ENCODE assay signal across 8 mouse cellular contexts in the genomic region with DNA sequence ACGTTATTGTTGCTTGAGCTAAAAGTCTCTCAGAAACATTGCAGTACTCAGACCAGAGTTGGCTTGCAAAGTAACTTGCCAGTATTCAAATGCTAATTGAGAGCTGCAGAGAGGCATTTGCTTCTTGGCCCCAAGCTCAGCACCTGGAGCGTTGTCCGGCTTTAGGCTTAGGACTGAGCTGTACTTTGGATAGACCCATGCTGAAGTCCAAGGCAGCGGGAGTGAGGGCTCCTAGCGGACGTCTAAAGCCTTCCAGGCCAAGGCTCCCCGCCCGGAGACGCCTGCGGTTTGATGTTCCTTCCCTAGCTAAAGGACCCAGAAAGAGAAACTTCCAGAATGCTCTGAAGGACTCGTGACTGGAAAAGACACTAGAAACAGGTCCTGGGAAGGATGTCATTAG. TPM values are rescaled to one million over a fixed set of nuclear protein-coding genes. Genes with fewer than 3 reads are reported as not detected.
A peak's percentile ranks its signal among the peaks of the same experiment; 100 is the strongest.
DNase-seq lines count a peak whose midpoint lies in the region; ATAC-seq and TF ChIP-seq lines count a peak whose summit lies in the region.

No protein-coding gene starts in this region.

- ATAC-seq in heart, embryonic 14.5 days (ENCODE audit: insufficient number of reproducible peaks, insufficient read depth, low FRiP score, low read depth), result no peak
- no peak for ATAC-seq in embryonic facial prominence, embryonic 11.5 days (replicated peaks; ENCODE audit: insufficient number of reproducible peaks, low FRiP score, low TSS enrichment, low read depth)
- ATAC-seq in midbrain, embryonic 14.5 days (ENCODE audit: low FRiP score, low TSS enrichment), result no peak

- H3K4me2 ChIP-seq in heart, embryonic 14.5 days (ENCODE audit: low read length), result peak overlapping the region; percentile 67
- no peak overlapping the region for H3K4me2 ChIP-seq in embryonic facial prominence, embryonic 11.5 days (ENCODE audit: low read depth, low read length)
- H3K4me2 ChIP-seq in midbrain, embryonic 14.5 days (ENCODE audit: low read length), result peak overlapping the region; percentile 51; the same call in 1 of the 2 replicates

- intact Hi-C loops in heart, postnatal 10 days (cut with DNase I), result no loop called here

- WGBS in heart, embryonic 14.5 days, result 2% methylated on average over 11 of the region's 11 CpGs
- 1% methylated on average over 11 of the region's 11 CpGs for WGBS in embryonic facial prominence, embryonic 11.5 days
- WGBS in midbrain, embryonic 14.5 days, result 2% methylated on average over 11 of the region's 11 CpGs
- 3% methylated on average over 11 of the region's 11 CpGs for WGBS in thymus, adult 2 months

- no peak for TF ChIP-seq POLR2A in thymus, adult 2 months (IDR thresholded peaks at IDR 0.05; ENCODE audit: control insufficient read depth, extremely low read depth, insufficient read depth, low read length, poor library complexity)

- peaks cover 64% of the 10 kb centered on the region for H3K27me3 ChIP-seq in heart, embryonic 14.5 days (ENCODE audit: control insufficient read depth, insufficient read depth, low read length)
- peaks cover 40% of the 10 kb centered on the region for H3K27me3 ChIP-seq in embryonic facial prominence, embryonic 11.5 days (ENCODE audit: control insufficient read depth, insufficient read depth, low read length)
- peaks cover 51% of the 10 kb centered on the region for H3K27me3 ChIP-seq in midbrain, embryonic 14.5 days (ENCODE audit: control insufficient read depth, insufficient read depth, low read length)
- H3K27me3 ChIP-seq in thymus, adult 2 months (ENCODE audit: control insufficient read depth, insufficient read depth, low read length), result peaks cover 31% of the 10 kb centered on the region; the same call in 1 of the 2 replicates

- no peak overlapping the region for H3K9ac ChIP-seq in heart, embryonic 14.5 days (ENCODE audit: low read length)
- no peak overlapping the region for H3K9ac ChIP-seq in embryonic facial prominence, embryonic 11.5 days (replicated peaks; ENCODE audit: low read length)
- no peak overlapping the region for H3K9ac ChIP-seq in midbrain, embryonic 14.5 days (replicated peaks; ENCODE audit: low read length)

- no peak for TF ChIP-seq CTCF in thymus, adult 2 months (IDR thresholded peaks at IDR 0.05; ENCODE audit: borderline replicate concordance, control insufficient read depth, extremely low read depth, insufficient read depth, low read length, poor library complexity)

- DNase-seq in heart, postnatal 10 days, result no peak
- DNase-seq in embryonic facial prominence, embryonic 11.5 days (ENCODE audit: low spot score), result peak; percentile 62
- peak; percentile 35 to 50 for DNase-seq in kidney, adult 8-10 months
- peak; percentile 40 for DNase-seq in midbrain, embryonic 14.5 days
- DNase-seq in thymus, postnatal 4 days, result no peak
- no peak for DNase-seq in thymus, adult 2 months
- no peak for DNase-seq in cerebellum, adult 18-20 months

- H3K36me3 ChIP-seq in heart, embryonic 14.5 days (ENCODE audit: control insufficient read depth, insufficient read depth, low read length), result no peaks in the 10 kb centered on the region
- no peaks in the 10 kb centered on the region for H3K36me3 ChIP-seq in embryonic facial prominence, embryonic 11.5 days (replicated peaks; ENCODE audit: control insufficient read depth, insufficient read depth, low read depth, low read length)
- no peaks in the 10 kb centered on the region for H3K36me3 ChIP-seq in midbrain, embryonic 14.5 days (ENCODE audit: control insufficient read depth, insufficient read depth, low read length)
- no peaks in the 10 kb centered on the region for H3K36me3 ChIP-seq in thymus, adult 2 months (ENCODE audit: control insufficient read depth, insufficient read depth, low read length)

- H3K4me3 ChIP-seq in heart, embryonic 14.5 days (ENCODE audit: control insufficient read depth in 1 of 2, insufficient read depth in 1 of 2, low read depth in 1 of 2, low read length in 2 of 2), result no peak overlapping the region
- peak overlapping the region; percentile 27; the same call in 1 of the 2 replicates for H3K4me3 ChIP-seq in embryonic facial prominence, embryonic 11.5 days (ENCODE audit: low read depth, low read length)
- no peak overlapping the region for H3K4me3 ChIP-seq in midbrain, embryonic 14.5 days (replicated peaks; ENCODE audit: low read depth, low read length)
- no peak overlapping the region for H3K4me3 ChIP-seq in thymus, adult 2 months (ENCODE audit: control insufficient read depth, insufficient read depth, low read length)

- 0 out of 2 replicates have a peak, but pooled peaks cover 3% of the 10 kb centered on the region for H3K9me3 ChIP-seq in heart, embryonic 14.5 days (ENCODE audit: control insufficient read depth, low read length)
- no peaks in the 10 kb centered on the region for H3K9me3 ChIP-seq in embryonic facial prominence, embryonic 11.5 days (replicated peaks; ENCODE audit: control insufficient read depth, low read length)
- no peaks in the 10 kb centered on the region for H3K9me3 ChIP-seq in midbrain, embryonic 14.5 days (ENCODE audit: control insufficient read depth, low read length)

- no peak overlapping the region for H3K27ac ChIP-seq in heart, embryonic 14.5 days (replicated peaks in 1 of 2; ENCODE audit: control insufficient read depth in 1 of 2, insufficient read depth in 1 of 2, low read depth in 2 of 2, low read length in 2 of 2)
- no peak overlapping the region for H3K27ac ChIP-seq in embryonic facial prominence, embryonic 11.5 days (replicated peaks; ENCODE audit: low read depth, low read length)
- H3K27ac ChIP-seq in midbrain, embryonic 14.5 days (replicated peaks; ENCODE audit: low read depth, low read length), result no peak overlapping the region
- no peak overlapping the region for H3K27ac ChIP-seq in thymus, adult 2 months (ENCODE audit: control insufficient read depth, insufficient read depth, low read length)

- H3K4me1 ChIP-seq in heart, embryonic 14.5 days (ENCODE audit: control insufficient read depth in 2 of 2, insufficient read depth in 2 of 2, low read length in 2 of 2), result peaks cover 5 to 8% of the 10 kb centered on the region in 2 experiments
- peaks cover 5% of the 10 kb centered on the region; the same call in 1 of the 2 replicates for H3K4me1 ChIP-seq in embryonic facial prominence, embryonic 11.5 days (ENCODE audit: control insufficient read depth, insufficient read depth, low read length)
- 0 out of 2 replicates have a peak, but pooled peaks cover 4% of the 10 kb centered on the region for H3K4me1 ChIP-seq in midbrain, embryonic 14.5 days (ENCODE audit: control insufficient read depth, insufficient read depth, low read length)
- no peaks in the 10 kb centered on the region; the same call in 1 of the 2 replicates for H3K4me1 ChIP-seq in thymus, adult 2 months (replicated peaks; ENCODE audit: control insufficient read depth, insufficient read depth, low read length)

RNA-seq across cellular contexts. Expression of a gene that starts 1.4 kb away (rescaled TPM):
- polyA plus RNA-seq in heart, embryonic 14.5 days (2014; fragmentation: Nextera tagmentation; extraction: Ambion mirVana), result not detected in 2 replicates
- not detected for total RNA-seq in heart, postnatal 10 days (2021)
- 0.11 and 0.52 TPM in 2 replicates for polyA plus RNA-seq in embryonic facial prominence, embryonic 11.5 days (2014; fragmentation: Nextera tagmentation; extraction: Ambion mirVana)
- 0.30 and 0.55 TPM in 2 replicates for polyA plus RNA-seq in midbrain, embryonic 14.5 days (2014; fragmentation: Nextera tagmentation; extraction: Ambion mirVana)
- 0.59 and 1.1 TPM in 2 replicates for polyA plus RNA-seq in thymus, adult 2 months (2012; rRNA removed)

RNA-seq across cellular contexts. Expression of a gene that starts 8.1 kb away (rescaled TPM):
- 55.5 and 57.7 TPM in 2 replicates for polyA plus RNA-seq in heart, embryonic 14.5 days (2014; fragmentation: Nextera tagmentation; extraction: Ambion mirVana)
- total RNA-seq in heart, postnatal 10 days (2021), result 10 to 100 TPM; 58.7 to 59.8 TPM
- polyA plus RNA-seq in embryonic facial prominence, embryonic 11.5 days (2014; fragmentation: Nextera tagmentation; extraction: Ambion mirVana), result 78.7 and 80.5 TPM in 2 replicates
- 49.5 and 57.1 TPM in 2 replicates for polyA plus RNA-seq in midbrain, embryonic 14.5 days (2014; fragmentation: Nextera tagmentation; extraction: Ambion mirVana)
- 69.1 and 72.0 TPM in 2 replicates for polyA plus RNA-seq in thymus, adult 2 months (2012; rRNA removed)

RNA-seq across cellular contexts. Expression of a gene that starts 24.9 kb away (rescaled TPM):
- 51.1 and 57.8 TPM in 2 replicates for polyA plus RNA-seq in heart, embryonic 14.5 days (2014; fragmentation: Nextera tagmentation; extraction: Ambion mirVana)
- total RNA-seq in heart, postnatal 10 days (2021), result 10 to 100 TPM; 61.0 to 65.9 TPM
- polyA plus RNA-seq in embryonic facial prominence, embryonic 11.5 days (2014; fragmentation: Nextera tagmentation; extraction: Ambion mirVana), result 64.1 and 64.2 TPM in 2 replicates
- 122 and 125 TPM in 2 replicates for polyA plus RNA-seq in midbrain, embryonic 14.5 days (2014; fragmentation: Nextera tagmentation; extraction: Ambion mirVana)
- polyA plus RNA-seq in thymus, adult 2 months (2012; rRNA removed), result 50.7 and 51.6 TPM in 2 replicates

RNA-seq across cellular contexts. Expression of a gene that starts 44.2 kb away (rescaled TPM):
- 0.58 and 0.63 TPM in 2 replicates for polyA plus RNA-seq in heart, embryonic 14.5 days (2014; fragmentation: Nextera tagmentation; extraction: Ambion mirVana)
- 1 to 10 TPM; 1.2 TPM for total RNA-seq in heart, postnatal 10 days (2021)
- 0.73 and 0.88 TPM in 2 replicates for polyA plus RNA-seq in embryonic facial prominence, embryonic 11.5 days (2014; fragmentation: Nextera tagmentation; extraction: Ambion mirVana)
- polyA plus RNA-seq in midbrain, embryonic 14.5 days (2014; fragmentation: Nextera tagmentation; extraction: Ambion mirVana), result 0.36 and 0.43 TPM in 2 replicates
- polyA plus RNA-seq in thymus, adult 2 months (2012; rRNA removed), result 3.2 and 3.7 TPM in 2 replicates

RNA-seq across cellular contexts. Expression of a gene that starts 53.1 kb away (rescaled TPM):
- polyA plus RNA-seq in heart, embryonic 14.5 days (2014; fragmentation: Nextera tagmentation; extraction: Ambion mirVana), result 0.07 and 0.12 TPM in 2 replicates
- not detected for total RNA-seq in heart, postnatal 10 days (2021)
- 0.43 and 0.79 TPM in 2 replicates for polyA plus RNA-seq in embryonic facial prominence, embryonic 11.5 days (2014; fragmentation: Nextera tagmentation; extraction: Ambion mirVana)
- 9.2 TPM in 2 replicates for polyA plus RNA-seq in midbrain, embryonic 14.5 days (2014; fragmentation: Nextera tagmentation; extraction: Ambion mirVana)
- 6.9 TPM in 2 replicates for polyA plus RNA-seq in thymus, adult 2 months (2012; rRNA removed)

Comparison
In these comparisons a context has a peak if more than half of its experiments do, and no peak if none do; other contexts are left out.
1. DNase-seq: peak in embryonic facial prominence, embryonic 11.5 days (single experiment), kidney, adult 8-10 months (2 of 2) and midbrain, embryonic 14.5 days (single experiment); none in heart, postnatal 10 days (0 of 2), thymus, postnatal 4 days (single experiment), thymus, adult 2 months (single experiment) and cerebellum, adult 18-20 months (0 of 2).